ENCODE assay signal across 8 mouse cellular contexts in genomic region chr15:98870179-98871069, GRCm38 (mm10). TPM values are rescaled to one million over a fixed set of nuclear protein-coding genes. Genes with fewer than 3 reads are reported as not detected.
DNase-seq lines count a peak whose midpoint lies in the region; ATAC-seq and TF ChIP-seq lines count a peak whose summit lies in the region.

No protein-coding gene starts in this region.

- H3K79me2 ChIP-seq in macrophage (ENCODE audit: inconsistent target) = peaks cover 63% of the 10 kb centered on the region

- no peak for TF ChIP-seq POLR2A in cortical plate, adult 2 months (IDR thresholded peaks at IDR 0.05; ENCODE audit: extremely low read depth, insufficient read depth, low read length)

- H3K4me3 ChIP-seq in cortical plate, adult 2 months (ENCODE audit: insufficient read depth, low read length) = peak overlapping the region; percentile 82
- H3K4me3 ChIP-seq in heart, embryonic 15.5 days = peak overlapping the region; percentile 63
- H3K4me3 ChIP-seq in macrophage (ENCODE audit: inconsistent target) = peak overlapping the region; percentile 83

- WGBS in heart, embryonic 15.5 days = 1% methylated on average over 16 of the region's 16 CpGs
- under 1% methylated on average over 11 of the region's 16 CpGs for WGBS in macrophage (ENCODE audit: missing documents)

- peak overlapping the region; percentile 94 for H3K4me2 ChIP-seq in heart, embryonic 15.5 days

- H3K27me3 ChIP-seq in heart, embryonic 15.5 days = no peaks in the 10 kb centered on the region

- H3K4me1 ChIP-seq in cortical plate, adult 2 months (ENCODE audit: control insufficient read depth, insufficient read depth, low read length) = peaks cover 11% of the 10 kb centered on the region
- peaks cover 40% of the 10 kb centered on the region for H3K4me1 ChIP-seq in heart, embryonic 15.5 days (replicated peaks)

- H3K27ac ChIP-seq in cortical plate, adult 2 months (ENCODE audit: insufficient read depth, low read length) = no peak overlapping the region
- H3K27ac ChIP-seq in heart, embryonic 15.5 days = peak overlapping the region; percentile 96
- H3K27ac ChIP-seq in macrophage = peak overlapping the region; percentile 64

- no peak for ATAC-seq in heart, embryonic 15.5 days (replicated peaks; ENCODE audit: insufficient number of reproducible peaks, insufficient read depth, low FRiP score, low read depth)
- no peak for ATAC-seq in monocyte, adult 5-6 weeks (replicated peaks; ENCODE audit: insufficient number of reproducible peaks, low FRiP score, low TSS enrichment, poor library complexity, severe bottlenecking)

- no peak for TF ChIP-seq CTCF in cortical plate, adult 2 months (IDR thresholded peaks at IDR 0.05; ENCODE audit: extremely low read depth, insufficient read depth, low read length)

- no peaks in the 10 kb centered on the region for H3K9me3 ChIP-seq in heart, embryonic 15.5 days (replicated peaks)

- peaks cover 11% of the 10 kb centered on the region for H3K36me3 ChIP-seq in heart, embryonic 15.5 days
- H3K36me3 ChIP-seq in macrophage (ENCODE audit: inconsistent target) = peaks cover 12% of the 10 kb centered on the region; the same call in 1 of the 2 replicates

- peak overlapping the region; percentile 92 for H3K9ac ChIP-seq in heart, embryonic 15.5 days

- peak; percentile 33 for DNase-seq in right cerebral cortex, postnatal 4 days
- no peak for DNase-seq in right cerebral cortex, postnatal 25 days
- peak; percentile 63 for DNase-seq in kidney, postnatal 10 days
- peak; percentile 59 for DNase-seq in thymus, postnatal 4 days

RNA-seq across cellular contexts. Expression of gene Kmt2d, which starts 0.6 kb away (rescaled TPM):
- polyA plus RNA-seq in cortical plate, adult 2 months (2012; rRNA removed) = 33.0 and 37.9 TPM in 2 replicates
- 7.6 and 9.3 TPM in 2 replicates for polyA plus RNA-seq in heart, embryonic 15.5 days (2015; fragmentation: Nextera tagmentation; extraction: Ambion mirVana)
- 100 to 1,000 TPM; 122 to 676 (median 339) TPM for total RNA-seq in macrophage (2018; cell fraction: chromatin; rRNA removed)
- total RNA-seq in macrophage (2018; cell fraction: cytosol; rRNA removed) = 10 to 100 TPM; 43.4 to 81.0 (median 59.4) TPM
- 100 to 1,000 TPM in 25 of 26 experiments, 10 to 100 TPM in 1; 94.8 to 215 (median 174) TPM for total RNA-seq in macrophage (2018; cell fraction: nucleus; rRNA removed)
- polyA plus RNA-seq in macrophage (2018) = 17.3 to 22.5 TPM (median 19.8 TPM) in 3 replicates
- 39.4 to 138 TPM (median 45.1 TPM) in 3 replicates for total RNA-seq in monocyte, adult 5-6 weeks (2017)

RNA-seq across cellular contexts. Expression of gene Rhebl1, which starts 23.9 kb away (rescaled TPM):
- polyA plus RNA-seq in cortical plate, adult 2 months (2012; rRNA removed) = 18.3 and 19.9 TPM in 2 replicates
- polyA plus RNA-seq in heart, embryonic 15.5 days (2015; fragmentation: Nextera tagmentation; extraction: Ambion mirVana) = 5.9 and 6.7 TPM in 2 replicates
- 1 to 10 TPM in 20 of 26 experiments, under 1 TPM in 2, not detected in 4; 0.37 to 8.0 (median 2.5) TPM for total RNA-seq in macrophage (2018; cell fraction: chromatin; rRNA removed)
- total RNA-seq in macrophage (2018; cell fraction: cytosol; rRNA removed) = 1 to 10 TPM in 21 of 26 experiments, under 1 TPM in 5; 0.51 to 2.0 (median 1.3) TPM
- 1 to 10 TPM in 18 of 26 experiments, under 1 TPM in 5, not detected in 3; 0.56 to 4.5 (median 2.0) TPM for total RNA-seq in macrophage (2018; cell fraction: nucleus; rRNA removed)
- polyA plus RNA-seq in macrophage (2018) = 0.52 to 3.0 TPM (median 2.4 TPM) in 3 replicates
- total RNA-seq in monocyte, adult 5-6 weeks (2017) = 6.0 to 15.1 TPM (median 14.2 TPM) in 3 replicates

RNA-seq across cellular contexts. Expression of gene Dhh, which starts 27.9 kb away (rescaled TPM):
- 0.25 and 0.28 TPM in 2 replicates for polyA plus RNA-seq in cortical plate, adult 2 months (2012; rRNA removed)
- polyA plus RNA-seq in heart, embryonic 15.5 days (2015; fragmentation: Nextera tagmentation; extraction: Ambion mirVana) = 2.1 and 4.2 TPM in 2 replicates
- under 1 TPM in 15 of 26 experiments, not detected in 11; 0.18 to 0.97 (median 0.51) TPM for total RNA-seq in macrophage (2018; cell fraction: chromatin; rRNA removed)
- under 1 TPM in 6 of 26 experiments, not detected in 20; 0.03 to 0.05 (median 0.04) TPM for total RNA-seq in macrophage (2018; cell fraction: cytosol; rRNA removed)
- total RNA-seq in macrophage (2018; cell fraction: nucleus; rRNA removed) = 1 to 10 TPM in 2 of 26 experiments, under 1 TPM in 15, not detected in 9; 0.12 to 1.4 (median 0.24) TPM
- polyA plus RNA-seq in macrophage (2018) = not detected in 3 replicates
- total RNA-seq in monocyte, adult 5-6 weeks (2017) = 0.19 TPM in 1 of 3 replicates, not detected in the others

RNA-seq across cellular contexts. Expression of gene Prkag1, which starts 39.1 kb away (rescaled TPM):
- 71.3 and 75.7 TPM in 2 replicates for polyA plus RNA-seq in cortical plate, adult 2 months (2012; rRNA removed)
- polyA plus RNA-seq in heart, embryonic 15.5 days (2015; fragmentation: Nextera tagmentation; extraction: Ambion mirVana) = 93.5 and 100 TPM in 2 replicates
- total RNA-seq in macrophage (2018; cell fraction: chromatin; rRNA removed) = 10 to 100 TPM; 22.0 to 92.3 (median 54.9) TPM
- 10 to 100 TPM; 22.1 to 38.1 (median 31.7) TPM for total RNA-seq in macrophage (2018; cell fraction: cytosol; rRNA removed)
- 10 to 100 TPM; 20.7 to 67.8 (median 38.8) TPM for total RNA-seq in macrophage (2018; cell fraction: nucleus; rRNA removed)
- 34.9 to 43.9 TPM (median 40.2 TPM) in 3 replicates for polyA plus RNA-seq in macrophage (2018)
- total RNA-seq in monocyte, adult 5-6 weeks (2017) = 128 to 132 TPM (median 132 TPM) in 3 replicates

RNA-seq across cellular contexts. Expression of gene Lmbr1l, which starts 47.6 kb away (rescaled TPM):
- 24.7 and 27.1 TPM in 2 replicates for polyA plus RNA-seq in cortical plate, adult 2 months (2012; rRNA removed)
- polyA plus RNA-seq in heart, embryonic 15.5 days (2015; fragmentation: Nextera tagmentation; extraction: Ambion mirVana) = 10.7 and 13.7 TPM in 2 replicates
- total RNA-seq in macrophage (2018; cell fraction: chromatin; rRNA removed) = 100 to 1,000 TPM in 3 of 26 experiments, 10 to 100 TPM in 23; 27.0 to 113 (median 71.3) TPM
- 10 to 100 TPM in 2 of 26 experiments, 1 to 10 TPM in 24; 2.5 to 12.8 (median 6.6) TPM for total RNA-seq in macrophage (2018; cell fraction: cytosol; rRNA removed)
- total RNA-seq in macrophage (2018; cell fraction: nucleus; rRNA removed) = 10 to 100 TPM; 13.2 to 79.4 (median 38.5) TPM
- polyA plus RNA-seq in macrophage (2018) = 3.7 to 9.6 TPM (median 5.5 TPM) in 3 replicates
- total RNA-seq in monocyte, adult 5-6 weeks (2017) = 54.7 to 97.4 TPM (median 92.2 TPM) in 3 replicates
